Mouse (Mus musculus) myocyte (in vitro differentiated cells): Measurements from ENCODE around the gene Hrct1. TPM values are rescaled to one million over a fixed set of nuclear protein-coding genes. Genes with fewer than 3 reads are reported as not detected.

ENCODE experiments used
- H3K27me3 ChIP-seq: one replicate; pipeline ENCODE4 v1.6.1; 2011; ENCODE audit not compliant: control insufficient read depth, insufficient read depth, insufficient read length
- H3K36me3 ChIP-seq: one replicate; pipeline ENCODE4 v1.6.1; 2011; ENCODE audit not compliant: control insufficient read depth, insufficient read depth
- H3K4me2 ChIP-seq: one replicate; pipeline ENCODE4 v1.6.1; 2011; ENCODE audit warnings: low read depth, control low read depth
- H3K4me3 ChIP-seq: one replicate; pipeline ENCODE4 v1.5.1; 2011; ENCODE audit warnings: mild to moderate bottlenecking, control low read depth, moderate library complexity
- H3K79me2 ChIP-seq: one replicate; pipeline ENCODE4 v1.6.1; 2011; ENCODE audit not compliant: control insufficient read depth, insufficient read depth
- H3ac ChIP-seq: one replicate; pipeline ENCODE4 v1.6.1; 2011; ENCODE audit not compliant: control insufficient read depth, insufficient read length
- CEBPB ChIP-seq: IDR thresholded peaks from 2 replicates; pipeline ENCODE4 v1.6.1; 2011; ENCODE audit warnings: mild to moderate bottlenecking, moderate library complexity; ENCODE audit not compliant: poor library complexity, insufficient read depth, severe bottlenecking
- E2F4 ChIP-seq: IDR thresholded peaks from one replicate; pipeline ENCODE4 v1.6.1; 2011; ENCODE audit warnings: mild to moderate bottlenecking, control low read depth, moderate library complexity; ENCODE audit not compliant: insufficient read depth
- MAX ChIP-seq: IDR thresholded peaks from one replicate; pipeline ENCODE4 v1.6.1; 2011; ENCODE audit warnings: low read depth, mild to moderate bottlenecking, control low read depth
- MYOD1 ChIP-seq, 3 experiments: IDR thresholded peaks; one replicate each; pipeline ENCODE4 v1.6.1; 2011; ENCODE audit warnings: control low read depth in 2 of 3, low read depth in 2 of 3, mild to moderate bottlenecking in 2 of 3, moderate library complexity in 1 of 3; ENCODE audit not compliant: insufficient read length in 2 of 3, control insufficient read depth in 1 of 3
- MYOG ChIP-seq, 3 experiments: IDR thresholded peaks; one replicate each; pipeline ENCODE4 v1.6.1; 2011; ENCODE audit warnings: control low read depth in 2 of 3, low read depth in 2 of 3, mild to moderate bottlenecking in 2 of 3; ENCODE audit not compliant: insufficient read length in 2 of 3, control insufficient read depth in 1 of 3, insufficient read depth in 1 of 3
- POLR2A ChIP-seq: IDR thresholded peaks from one replicate; pipeline ENCODE4 v1.6.1; 2011; ENCODE audit warnings: low read depth, mild to moderate bottlenecking, control low read depth, moderate library complexity; ENCODE audit not compliant: insufficient read length
- POLR2AphosphoS2 ChIP-seq: IDR thresholded peaks from one replicate; pipeline ENCODE4 v1.6.1; 2011; ENCODE audit warnings: low read depth, control low read depth; ENCODE audit not compliant: insufficient read length
- REST ChIP-seq: IDR thresholded peaks from one replicate; pipeline ENCODE4 v1.6.1; 2011; ENCODE audit warnings: mild to moderate bottlenecking, control low read depth, moderate library complexity; ENCODE audit not compliant: insufficient read depth, insufficient read length
- SRF ChIP-seq: IDR thresholded peaks from one replicate; pipeline ENCODE4 v1.6.1; 2011; ENCODE audit warnings: low read depth; ENCODE audit not compliant: control insufficient read depth, insufficient read length
- TCF12 ChIP-seq: IDR thresholded peaks from one replicate; pipeline ENCODE4 v1.6.1; 2011; ENCODE audit warnings: mild to moderate bottlenecking, control low read depth; ENCODE audit not compliant: poor library complexity, insufficient read depth, severe bottlenecking
- TCF3 ChIP-seq: IDR thresholded peaks from one replicate; pipeline ENCODE4 v1.6.1; 2011; ENCODE audit warnings: low read depth, control low read depth; ENCODE audit not compliant: insufficient read length
- USF1 ChIP-seq: IDR thresholded peaks from one replicate; pipeline ENCODE4 v1.6.1; 2011; ENCODE audit warnings: low read depth, mild to moderate bottlenecking, control low read depth, moderate library complexity
- polyA plus RNA-seq: library from polyadenylated mRNA; unstranded; fragments of >200 nt; fragmentation: generic; extraction: Trizol; gene quantifications from one replicate; pipeline ENCODE4 v1.2.1, GENCODE M21; 2012; ENCODE audit warnings: missing spikeins

Gene Hrct1
- polyA plus RNA-seq, 1 experiment = 0.78 TPM

DNA sequence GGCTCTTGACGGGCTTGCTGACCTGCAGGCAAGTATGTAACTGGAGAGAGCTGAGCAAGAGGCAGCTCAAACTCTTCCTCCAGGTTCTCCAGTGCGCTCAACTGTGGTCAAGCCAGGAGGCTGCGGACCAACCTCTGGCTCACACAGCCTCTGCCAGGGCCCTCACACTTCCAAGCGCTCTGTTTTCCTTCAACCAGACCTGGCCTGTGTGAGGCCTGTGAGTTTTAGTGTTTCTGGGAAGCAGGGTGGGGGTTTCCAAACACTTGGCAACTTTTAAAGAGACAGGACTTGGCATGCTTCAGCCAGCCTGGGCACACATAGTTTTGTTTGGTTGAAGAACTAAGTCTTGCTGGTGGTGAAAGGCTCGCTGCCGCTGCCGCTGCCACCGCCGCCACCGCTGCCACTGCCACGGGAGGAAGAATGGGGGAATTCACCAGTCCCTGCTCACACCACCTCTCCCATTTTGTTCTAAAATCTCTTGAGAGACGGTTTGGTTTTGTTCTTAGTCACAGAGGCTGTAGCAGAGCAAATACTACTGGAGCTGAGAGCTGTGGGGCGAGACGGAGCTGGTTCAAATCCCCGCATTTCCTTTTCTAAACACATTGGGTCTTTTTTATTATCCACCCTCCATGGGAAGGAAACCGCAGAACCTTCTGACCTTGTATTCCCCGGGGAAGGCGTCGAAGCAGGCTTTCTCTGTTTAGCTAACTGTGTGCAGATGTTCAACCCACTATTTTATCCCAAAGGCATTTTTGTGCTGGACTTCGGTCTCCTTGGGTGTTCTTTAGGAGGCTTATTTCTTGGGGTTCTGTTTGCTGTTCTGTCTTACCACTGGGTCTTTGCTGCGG lies 32.8 kb downstream of the Hrct1 start:
- H3K27me3 ChIP-seq = no peaks in the 10 kb centered on the region
- H3ac ChIP-seq = no peak overlapping the region
- no peaks in the 10 kb centered on the region for H3K79me2 ChIP-seq
- no peaks in the 10 kb centered on the region for H3K36me3 ChIP-seq
- no peak for TF ChIP-seq SRF
- no peak for TF ChIP-seq REST
- TF ChIP-seq MYOG (IDR thresholded peaks at IDR 0.05; ENCODE audit: control insufficient read depth in 1 of 3, insufficient read depth in 1 of 3, insufficient read length in 2 of 3, low read depth in 2 of 3) = no peak
- no peak overlapping the region for H3K4me2 ChIP-seq
- no peak overlapping the region for H3K4me3 ChIP-seq

DNA sequence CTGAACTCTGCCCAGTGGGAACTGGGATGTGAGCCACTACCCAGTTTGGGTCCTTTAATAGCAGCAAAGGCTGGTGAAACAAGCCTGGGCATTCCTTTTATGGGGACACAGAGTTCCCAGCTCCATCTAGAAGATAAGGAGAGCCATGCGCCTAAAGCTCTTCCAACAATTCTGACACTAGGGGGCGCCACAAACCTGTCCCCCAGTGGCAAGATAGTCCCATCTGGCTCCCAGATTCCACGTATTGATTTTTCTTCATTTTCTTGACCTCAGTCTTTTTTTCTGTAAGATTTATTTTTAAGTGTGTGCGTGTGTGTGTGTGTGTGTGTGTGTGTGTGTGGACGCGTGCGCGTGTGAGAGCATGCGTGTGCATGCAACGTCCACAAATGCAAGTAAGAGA lies 33.5 kb downstream of the Hrct1 start:
- no peak overlapping the region for H3K4me2 ChIP-seq
- no peak overlapping the region for H3ac ChIP-seq
- no peaks in the 10 kb centered on the region for H3K36me3 ChIP-seq
- TF ChIP-seq MYOD1 (IDR thresholded peaks at IDR 0.05; ENCODE audit: control insufficient read depth in 1 of 3, insufficient read length in 2 of 3, low read depth in 2 of 3) = no peak
- TF ChIP-seq USF1 = no peak
- no peak for TF ChIP-seq REST
- TF ChIP-seq POLR2A = no peak
- no peak for TF ChIP-seq TCF3
- TF ChIP-seq MYOG (IDR thresholded peaks at IDR 0.05; ENCODE audit: control insufficient read depth in 1 of 3, insufficient read depth in 1 of 3, insufficient read length in 2 of 3, low read depth in 2 of 3) = no peak
- no peak for TF ChIP-seq POLR2AphosphoS2
- TF ChIP-seq E2F4 = no peak
- no peak for TF ChIP-seq SRF
- no peak for TF ChIP-seq CEBPB
- no peak for TF ChIP-seq MAX
- TF ChIP-seq TCF12 = no peak
- H3K4me3 ChIP-seq = no peak overlapping the region
- H3K27me3 ChIP-seq = no peaks in the 10 kb centered on the region
- H3K79me2 ChIP-seq = no peaks in the 10 kb centered on the region

DNA sequence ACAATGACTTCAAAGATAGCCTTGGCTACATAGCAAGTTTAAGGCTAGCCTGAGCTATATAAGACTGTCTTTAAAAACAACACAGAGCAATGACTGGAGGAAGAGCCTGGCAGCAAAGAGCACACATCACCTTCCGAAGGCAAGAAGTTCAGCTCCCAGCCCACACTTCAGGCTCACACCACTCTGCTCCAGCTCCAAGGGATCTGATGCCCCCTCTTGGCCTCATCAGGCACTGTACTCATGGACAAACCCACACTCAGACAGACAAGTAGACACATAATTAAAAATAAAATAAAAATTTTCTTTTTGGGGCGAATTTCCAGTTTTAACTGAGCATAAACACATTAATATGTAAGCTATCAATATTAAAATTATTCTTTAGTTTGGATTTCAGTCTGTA lies 34.3 kb downstream of the Hrct1 start:
- Histone ChIP-seq H3K4me3 (no peak overlapping the region), H3K79me2 (no peaks in the 10 kb centered on the region), H3ac (no peak overlapping the region), H3K4me2 (no peak overlapping the region), H3K27me3 (no peaks in the 10 kb centered on the region), H3K36me3 (no peaks in the 10 kb centered on the region)
- TF ChIP-seq MAX (no peak), MYOG (IDR thresholded peaks at IDR 0.05; ENCODE audit: control insufficient read depth in 1 of 3, insufficient read depth in 1 of 3, insufficient read length in 2 of 3, low read depth in 2 of 3) (no peak), POLR2A (no peak), CEBPB (no peak), TCF12 (no peak), SRF (no peak)

DNA sequence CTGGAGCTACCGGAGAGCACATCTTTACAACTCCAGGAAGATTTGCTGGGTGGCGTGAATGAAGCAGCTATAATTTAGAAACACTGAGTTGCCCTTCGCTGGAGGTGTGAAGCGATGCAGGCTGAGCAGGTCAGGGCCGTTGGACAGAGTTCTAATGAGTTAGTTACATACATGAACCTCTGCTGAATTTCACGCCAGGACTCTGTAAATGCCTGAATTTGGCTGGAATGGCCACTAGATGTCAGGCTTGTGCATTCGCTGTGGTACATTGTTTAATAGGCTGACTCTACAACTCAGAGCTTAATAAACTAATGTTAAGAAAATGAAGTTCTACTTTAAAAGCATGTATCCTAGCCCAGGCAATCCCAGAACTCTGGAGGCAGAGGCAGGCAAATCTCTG lies 36.4 kb downstream of the Hrct1 start:
- Histone ChIP-seq H3K4me3 (no peak overlapping the region), H3K79me2 (no peaks in the 10 kb centered on the region), H3ac (no peak overlapping the region), H3K27me3 (peaks cover 4% of the 10 kb centered on the region), H3K4me2 (no peak overlapping the region), H3K36me3 (no peaks in the 10 kb centered on the region)
- TF ChIP-seq TCF12 (no peak), CEBPB (no peak)

DNA sequence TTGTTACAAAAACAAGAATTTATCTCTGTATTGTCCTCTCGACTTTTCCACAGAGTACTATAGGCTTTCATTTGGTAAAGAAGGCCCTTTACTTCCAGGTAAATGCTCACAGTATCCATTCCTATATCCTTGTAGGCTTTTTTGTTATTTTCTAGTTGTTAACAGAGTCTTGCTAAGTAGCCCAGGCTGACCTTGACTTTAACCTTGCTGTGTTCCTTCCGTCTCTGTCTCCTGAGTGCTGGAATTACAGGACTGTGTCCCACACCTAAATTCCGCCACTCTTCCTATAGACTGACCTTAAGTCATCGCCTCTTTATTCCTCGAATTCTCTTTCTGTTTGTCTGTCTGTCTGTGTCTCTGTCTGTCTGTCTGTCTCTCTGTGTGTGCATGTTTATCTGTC lies 41.4 kb downstream of the Hrct1 start:
- H3K36me3 ChIP-seq = no peaks in the 10 kb centered on the region
- H3K4me2 ChIP-seq = no peak overlapping the region
- no peak for TF ChIP-seq REST
- TF ChIP-seq POLR2AphosphoS2 = no peak
- no peak for TF ChIP-seq CEBPB
- no peak for TF ChIP-seq USF1
- TF ChIP-seq TCF3 = no peak
- TF ChIP-seq MYOD1 (IDR thresholded peaks at IDR 0.05; ENCODE audit: control insufficient read depth in 1 of 3, insufficient read length in 2 of 3, low read depth in 2 of 3) = no peak
- TF ChIP-seq MYOG (IDR thresholded peaks at IDR 0.05; ENCODE audit: control insufficient read depth in 1 of 3, insufficient read depth in 1 of 3, insufficient read length in 2 of 3, low read depth in 2 of 3) = no peak
- TF ChIP-seq MAX = no peak
- TF ChIP-seq TCF12 = no peak
- no peak for TF ChIP-seq SRF
- no peak for TF ChIP-seq POLR2A
- TF ChIP-seq E2F4 = no peak
- no peaks in the 10 kb centered on the region for H3K79me2 ChIP-seq
- peaks cover 29% of the 10 kb centered on the region for H3K27me3 ChIP-seq
- no peak overlapping the region for H3ac ChIP-seq
- H3K4me3 ChIP-seq = no peak overlapping the region
